Mouse (Mus musculus) lung, postnatal 0 days (tissue): ENCODE results near the gene Pde3a.

Experiments used
- CTCF ChIP-seq: IDR thresholded peaks from 2 replicates; pipeline ENCODE4 v1.5.1; 2016; ENCODE audit warnings: antibody characterized with exemption, mild to moderate bottlenecking
- EP300 ChIP-seq: IDR thresholded peaks from 2 replicates; pipeline ENCODE4 v1.6.1; 2016; ENCODE audit warnings: antibody characterized with exemption, mild to moderate bottlenecking, control low read depth

GRCm38 (mm10) chr6:141250984-141251383 lies 1.9 kb downstream of the Pde3a start:
- TF ChIP-seq CTCF (no peak), EP300 (no peak)
